Mouse (Mus musculus): Measurements from ENCODE around the gene Vill.

The Vill gene

GRCm38 (mm10) chr9:119080040-119080675 is 27.6 kb downstream of the Vill start:
- no peak for DNase-seq (ENCODE audit: low spot score)

GRCm38 (mm10) chr9:119082039-119082438 is 29.5 kb downstream of the Vill start:
- DNase-seq (ENCODE audit: low spot score): no peak

DNA sequence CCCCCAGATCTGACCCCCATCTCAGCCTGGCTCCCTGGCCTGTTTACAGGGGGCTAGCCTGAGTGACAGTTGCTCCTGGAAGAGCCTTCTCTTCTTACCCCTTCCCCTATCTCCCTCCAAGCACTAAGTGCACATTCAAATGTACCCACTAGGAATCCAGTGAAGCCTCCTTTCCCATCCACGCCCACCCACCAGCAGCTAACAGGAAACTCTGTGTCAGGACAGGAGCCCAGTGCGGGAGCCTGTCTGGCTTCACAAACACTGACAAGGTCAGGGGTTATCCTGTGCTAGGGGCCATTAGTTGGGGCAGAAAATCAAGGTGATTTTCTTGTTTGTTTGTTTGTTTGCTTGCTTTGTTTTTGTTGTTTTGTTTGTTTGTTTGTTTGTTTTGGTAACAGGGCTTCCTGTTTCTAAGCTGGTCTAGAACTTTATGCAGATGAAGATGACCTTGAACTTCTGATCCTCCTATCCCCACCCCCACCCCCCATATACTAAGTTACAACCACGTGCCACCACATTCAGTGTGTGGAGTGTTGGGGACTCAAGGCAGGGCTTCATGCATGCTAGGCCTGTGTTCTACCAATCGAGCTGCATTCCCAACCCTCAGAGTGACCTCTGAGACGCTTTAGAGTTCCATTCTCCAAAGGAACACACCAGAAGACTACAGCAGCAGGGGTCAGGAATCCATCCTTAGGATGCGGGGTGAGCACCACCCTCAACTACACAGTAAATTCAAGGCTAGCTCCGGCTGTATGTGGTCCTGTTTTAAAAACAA is 30.3 kb downstream of the Vill start:
- DNase-seq (ENCODE audit: low spot score): no peak

DNA sequence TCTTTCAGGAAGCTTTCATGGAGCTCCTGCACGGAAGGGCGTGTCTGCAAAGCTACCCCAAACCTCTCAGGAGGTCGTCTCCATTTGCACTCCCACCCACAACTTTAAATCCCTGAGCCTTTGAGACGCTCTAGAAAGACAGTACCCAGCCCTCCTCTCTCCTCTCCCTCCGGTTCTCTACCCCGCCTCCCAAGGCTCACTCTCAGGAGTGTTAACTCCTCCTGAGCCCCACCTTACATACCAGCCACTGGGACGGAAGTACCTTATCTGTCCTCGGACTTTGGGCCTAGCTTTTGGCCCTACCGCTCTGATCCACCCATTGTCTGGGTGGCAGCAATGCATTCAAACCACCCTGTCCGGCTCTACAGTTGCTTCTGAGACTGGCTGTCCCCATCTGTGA is 31.4 kb downstream of the Vill start:
- DNase-seq (ENCODE audit: low spot score): no peak

DNA sequence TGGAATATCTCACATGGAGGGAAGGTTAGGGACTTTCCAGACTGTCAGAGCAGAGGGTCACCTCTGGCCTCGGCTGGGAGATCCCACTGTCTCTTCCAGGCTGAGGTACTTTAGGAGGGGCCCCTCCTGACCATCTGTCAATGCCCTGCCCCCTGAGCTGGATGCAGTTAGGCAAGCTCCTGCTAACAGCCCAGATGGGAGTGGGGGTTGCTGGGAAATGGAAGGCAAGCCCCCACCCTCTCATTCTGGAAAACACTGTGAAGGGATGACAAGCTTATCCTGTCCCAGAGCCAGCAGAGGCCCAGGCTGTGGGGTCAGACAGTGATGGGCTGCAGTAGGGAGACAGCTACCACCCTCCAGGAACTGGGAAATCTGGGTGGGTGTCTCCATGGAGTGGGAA is 33.9 kb downstream of the Vill start:
- DNase-seq (ENCODE audit: low spot score): no peak

DNA sequence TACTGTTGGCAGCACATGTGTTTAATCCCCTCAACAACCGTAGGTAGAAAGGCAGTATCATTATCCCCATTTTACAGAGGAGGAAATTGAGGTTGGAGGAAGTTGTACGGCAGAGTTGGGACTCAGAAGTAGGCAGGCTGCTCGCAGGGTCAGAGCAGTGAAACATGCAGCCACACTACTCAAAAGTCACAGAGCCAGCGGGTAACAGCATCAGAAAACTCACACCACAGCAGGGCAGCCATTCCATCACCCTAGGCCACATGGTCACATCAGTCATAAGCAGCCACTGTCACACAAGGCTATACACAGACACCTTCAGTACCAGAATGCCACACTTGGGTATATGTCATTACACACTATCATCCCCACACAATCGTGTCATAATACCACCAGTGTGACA is 34.7 kb downstream of the Vill start:
- DNase-seq (ENCODE audit: low spot score): no peak

DNA sequence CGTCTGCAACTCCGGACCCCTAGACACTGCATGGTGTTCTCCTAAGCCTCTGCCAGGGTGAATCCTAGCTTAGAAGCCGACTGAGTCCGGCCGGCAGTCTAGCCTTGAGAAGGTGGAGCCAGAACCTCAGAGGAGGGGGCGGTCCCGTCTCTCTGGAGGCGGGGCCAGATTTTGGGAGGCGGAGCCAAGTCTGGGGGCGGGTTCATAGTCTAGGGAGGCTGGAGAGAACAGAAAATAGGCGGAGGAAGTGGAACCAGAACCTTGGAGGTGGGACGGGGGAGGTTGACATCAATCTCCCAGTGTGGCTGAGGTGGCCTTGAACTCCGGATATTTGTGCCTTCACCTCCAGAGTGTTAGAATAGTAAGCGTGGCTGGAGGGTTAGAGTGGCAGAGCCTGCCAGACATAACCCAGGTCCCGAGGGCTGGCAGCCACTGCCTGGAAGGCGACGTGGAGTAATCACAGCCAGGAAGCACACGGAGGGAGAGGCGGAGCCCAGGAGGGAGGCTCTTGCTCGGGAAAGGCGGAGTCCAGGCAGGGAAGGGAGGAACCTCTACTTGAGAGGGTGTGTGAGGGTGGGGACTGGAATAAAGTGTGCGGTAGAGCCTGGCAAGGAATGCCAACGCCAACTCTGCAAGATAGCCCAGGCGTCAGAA is 35.7 kb downstream of the Vill start:
- DNase-seq (ENCODE audit: low spot score): peak; percentile 92

DNA sequence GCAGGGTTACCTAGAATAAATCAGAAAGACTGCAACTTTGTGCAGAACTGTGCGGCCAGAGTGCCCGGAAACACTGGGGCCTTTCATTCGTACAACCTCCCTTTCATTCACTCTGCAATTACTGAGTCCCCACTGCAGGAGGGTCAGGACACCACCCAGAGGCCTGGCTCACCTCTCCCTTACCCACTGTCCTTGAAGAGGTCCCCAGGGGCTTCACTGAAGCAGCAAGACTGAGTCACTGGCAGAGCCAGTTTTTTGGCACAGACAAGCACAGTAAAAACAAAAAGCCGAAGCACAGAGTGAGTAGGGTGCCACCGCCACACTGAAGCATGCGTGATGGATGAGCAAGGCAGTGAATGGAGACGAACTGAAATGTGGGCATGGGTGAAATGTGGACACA is 36.9 kb downstream of the Vill start:
- peak; percentile 13 for DNase-seq (ENCODE audit: low spot score)

GRCm38 (mm10) chr9:119090462-119090861 is 37.9 kb downstream of the Vill start:
- DNase-seq (ENCODE audit: low spot score): no peak

DNA sequence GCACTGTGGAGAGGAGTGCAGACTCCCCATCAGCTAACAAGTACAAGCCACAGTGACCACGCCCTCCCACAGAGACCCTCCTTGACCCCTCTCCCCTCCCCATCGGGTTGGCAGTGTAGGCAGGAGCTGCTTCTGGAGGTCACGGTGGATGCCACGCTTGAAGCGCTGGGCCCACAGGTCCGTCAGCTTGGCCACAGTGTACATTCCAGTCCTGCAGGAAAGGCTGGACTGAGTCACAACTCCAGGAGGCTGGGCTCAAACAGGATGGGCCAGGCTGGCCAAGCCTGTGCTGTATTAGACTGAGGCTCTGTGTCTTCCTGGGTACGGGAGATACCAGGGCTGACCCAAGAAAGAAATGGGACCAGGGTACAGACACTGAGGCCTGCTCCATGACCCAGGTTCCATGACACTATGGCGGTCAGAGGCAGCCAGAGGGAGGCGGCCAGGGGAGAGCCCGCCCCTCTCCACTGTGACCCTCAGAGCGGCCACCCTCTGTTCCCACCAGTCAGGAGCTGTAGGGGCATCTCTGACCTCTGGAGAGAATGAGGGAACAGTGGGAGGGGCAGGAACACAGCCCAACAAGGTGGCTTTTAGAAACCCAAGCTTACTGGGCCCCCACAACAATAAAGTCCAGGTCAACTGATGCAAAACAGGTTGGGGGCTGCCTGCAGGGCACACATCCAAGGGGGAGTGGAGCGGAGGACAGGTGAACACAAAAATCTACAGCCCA is 39.2 kb downstream of the Vill start:
- peak; percentile 18 for DNase-seq (ENCODE audit: low spot score)

- DNase-seq (ENCODE audit: low spot score): peak; percentile 30
Observed at GRCm38 (mm10) chr9:119092473-119093418, 40.2 kb downstream of the Vill start.

GRCm38 (mm10) chr9:119093419-119094295 is 41.1 kb downstream of the Vill start, which contains the start of gene Plcd1:
Gene Plcd1, minus strand, starts transcription at chr9:119093502.
- peak; percentile 84 for DNase-seq (ENCODE audit: low spot score)

- peak; percentile 1 for DNase-seq (ENCODE audit: low spot score)
Observed at GRCm38 (mm10) chr9:119094462-119095109, 42.0 kb downstream of the Vill start.

DNA sequence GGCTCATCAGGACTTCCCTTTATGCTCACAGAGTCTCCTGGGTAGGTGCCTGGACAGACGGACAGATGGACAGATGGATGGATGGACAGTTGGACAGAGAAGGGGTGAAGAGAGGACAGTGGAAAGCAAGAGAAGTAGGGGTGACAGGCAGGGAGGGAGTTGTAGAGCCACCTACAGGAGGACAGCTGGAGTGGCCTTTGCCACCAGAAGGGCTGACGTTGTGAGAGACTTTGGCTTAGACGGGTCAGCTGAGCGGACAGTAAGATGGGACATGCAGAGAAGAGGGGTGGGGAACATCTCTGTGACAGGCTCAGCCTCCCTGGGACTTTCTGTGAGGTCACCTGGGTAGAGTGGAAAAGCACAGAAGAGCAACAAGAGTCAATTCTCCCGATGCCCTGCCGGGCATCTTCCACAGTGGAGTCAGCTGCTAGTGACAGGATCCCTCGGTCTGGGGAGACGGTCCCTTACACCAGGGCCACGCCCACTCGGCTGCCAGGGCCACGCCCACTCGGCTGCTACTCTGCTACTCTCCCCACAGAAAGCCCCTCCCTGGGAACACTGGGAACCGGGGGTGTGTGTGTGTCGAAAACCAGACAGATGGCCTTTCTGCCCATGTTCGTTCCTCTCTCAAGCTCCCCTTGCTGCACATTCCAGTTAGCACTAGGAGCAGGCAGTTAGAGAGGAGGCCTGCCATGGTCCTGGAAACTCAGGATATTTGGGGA is 47.8 kb downstream of the Vill start:
- DNase-seq (ENCODE audit: low spot score): no peak

DNA sequence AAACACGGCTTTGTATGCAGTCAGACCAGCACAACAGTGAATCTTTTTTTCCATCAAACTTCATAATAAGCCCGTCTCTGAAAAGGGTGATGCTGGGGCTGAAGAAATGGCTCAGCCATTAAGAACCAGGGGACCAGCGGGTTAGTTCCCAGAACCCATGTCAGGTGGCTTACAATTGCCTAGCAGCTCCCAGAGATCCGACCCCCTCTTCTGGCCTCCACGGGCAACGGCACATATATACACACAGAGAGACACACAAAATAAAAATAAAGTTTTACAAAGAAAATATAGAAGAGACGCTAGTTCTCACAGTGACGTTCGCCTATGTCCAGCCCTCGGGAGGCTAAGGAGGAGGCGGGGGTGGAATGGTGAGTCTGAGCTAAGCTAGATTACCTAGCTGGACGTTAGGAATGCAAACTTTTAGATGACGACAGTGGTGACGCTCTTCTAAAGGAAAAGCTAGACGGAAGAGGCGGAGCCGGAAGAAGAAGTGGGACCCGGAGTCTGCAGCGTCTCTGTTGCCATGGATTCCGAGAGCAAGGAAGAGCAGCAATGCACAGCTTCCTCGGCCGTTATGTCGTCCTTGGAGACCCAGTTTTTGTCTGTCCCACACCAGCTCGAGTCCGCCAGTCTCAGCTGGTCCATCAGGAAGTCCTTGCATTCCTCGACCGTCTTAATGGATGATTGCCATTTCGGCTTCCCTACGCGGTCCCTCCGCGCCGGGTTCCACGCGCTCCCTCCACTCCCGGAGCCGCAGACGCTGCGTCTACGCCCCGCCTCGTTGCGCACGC is 49.6 kb downstream of the Vill start, which contains the start of gene Dlec1:
Gene Dlec1 (plus strand): TSS at position 487 of the 791 bp plus-strand sequence.
- DNase-seq (ENCODE audit: low spot score): peak; percentile 75

- no peak for DNase-seq (ENCODE audit: low spot score)
Observed at GRCm38 (mm10) chr9:119102783-119103113, 50.2 kb downstream of the Vill start.

DNA sequence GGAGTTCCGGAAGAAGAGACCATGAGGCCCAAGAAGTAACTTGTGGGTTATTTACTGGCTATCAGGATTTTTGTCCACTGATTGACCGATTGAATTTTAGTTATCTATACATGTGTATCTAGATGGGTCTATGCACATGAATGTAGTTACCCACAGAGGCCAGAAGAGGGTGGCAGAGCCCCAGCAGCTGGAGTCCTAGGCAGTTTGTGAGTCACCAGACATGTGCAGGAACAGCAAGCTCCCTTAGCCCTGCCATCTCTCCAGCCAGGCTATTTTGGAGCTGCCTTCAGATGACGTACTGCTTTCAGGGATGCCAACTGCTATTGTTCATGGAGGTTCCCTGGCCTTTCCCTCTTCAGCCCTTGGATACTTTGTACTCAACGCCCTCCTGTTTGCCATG is 55.0 kb downstream of the Vill start:
- DNase-seq (ENCODE audit: low spot score): no peak

GRCm38 (mm10) chr9:119109685-119110353 is 57.2 kb downstream of the Vill start:
- DNase-seq (ENCODE audit: low spot score): no peak
